Mouse (Mus musculus): ENCODE results near the gene Parg. TPM values are rescaled to one million over a fixed set of nuclear protein-coding genes. Genes with fewer than 3 reads are reported as not detected.
A peak's percentile ranks its signal among the peaks of the same experiment; 100 is the strongest.

Gene Parg
- total and polyA plus RNA-seq, 3 experiments: 36.3 to 66.1 (median 40.6) TPM

DNA sequence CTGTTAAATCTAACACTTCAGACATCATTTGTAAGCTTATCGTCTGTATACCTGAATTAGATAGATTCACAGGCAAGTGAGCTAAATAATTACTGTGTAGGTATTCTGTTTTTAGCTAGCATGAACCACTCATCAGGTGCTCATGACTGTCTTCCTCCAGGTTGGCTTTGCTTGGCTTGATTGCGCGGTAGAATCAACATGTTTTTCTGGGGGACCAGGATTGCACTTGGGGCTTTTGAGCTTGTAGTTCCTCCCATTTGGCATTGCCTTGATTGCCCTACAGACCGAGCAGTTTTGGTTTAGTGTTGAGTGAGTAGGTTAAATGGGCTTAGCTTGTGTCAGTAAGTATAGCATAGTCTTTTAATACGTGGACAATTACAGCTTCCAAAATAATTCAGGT is 39.5 kb upstream of the Parg start:
- Histone ChIP-seq H3K36me3 (replicated peaks in 1 of 2; ENCODE audit: control insufficient read depth in 1 of 2, insufficient read depth in 1 of 2, low read length in 1 of 2) (peaks cover 0 to 17% of the 10 kb centered on the region in 2 experiments), H3K4me1 (ENCODE audit: control insufficient read depth in 1 of 2, insufficient read depth in 2 of 2) (peaks cover 2 to 46% of the 10 kb centered on the region in 2 experiments; a peak in 2 of 4 replicates), H3K79me2 (replicated peaks; ENCODE audit: control insufficient read depth, extremely low read depth, insufficient read depth, poor library complexity, severe bottlenecking) (peaks cover 56% of the 10 kb centered on the region), H3K4me2 (ENCODE audit: insufficient read depth, low read depth, poor library complexity, severe bottlenecking) (no peak overlapping the region), H3K9me3 (replicated peaks; ENCODE audit: low read length) (peaks cover 7% of the 10 kb centered on the region), H3K27me3 (replicated peaks) (no peaks in the 10 kb centered on the region), H3K4me3 (replicated peaks in 1 of 3; ENCODE audit: low read depth in 2 of 3, low read length in 2 of 3, poor library complexity in 1 of 3) (no peak overlapping the region), H3K9ac (ENCODE audit: insufficient read depth, low read depth) (no peak overlapping the region), H3K27ac (ENCODE audit: insufficient read depth, low read depth) (no peak overlapping the region)
- no peak for TF ChIP-seq GABPA (IDR thresholded peaks at IDR 0.05; ENCODE audit: insufficient replicate concordance, low read depth, low read length)
- TF ChIP-seq RCOR1 (conservative IDR thresholded peaks at IDR 0.05; ENCODE audit: low read depth, low read length): no peak
- no peak for TF ChIP-seq UBTF (IDR thresholded peaks at IDR 0.05; ENCODE audit: low read depth, low read length)
- TF ChIP-seq MYC (IDR thresholded peaks at IDR 0.05; ENCODE audit: low read depth, low read length): no peak
- no peak for TF ChIP-seq MAX (IDR thresholded peaks at IDR 0.05; ENCODE audit: low read length)
- no peak for TF ChIP-seq BHLHE40 (IDR thresholded peaks at IDR 0.05; ENCODE audit: low read depth, low read length)
- TF ChIP-seq E2F4 (IDR thresholded peaks at IDR 0.05; ENCODE audit: insufficient replicate concordance, low read depth, low read length): no peak
- TF ChIP-seq MAZ (IDR thresholded peaks at IDR 0.05; ENCODE audit: low read depth, low read length): no peak
- TF ChIP-seq ZKSCAN1 (IDR thresholded peaks at IDR 0.05; ENCODE audit: borderline replicate concordance, low read depth, low read length): no peak
- no peak for TF ChIP-seq USF2 (conservative IDR thresholded peaks at IDR 0.05; ENCODE audit: low read depth, low read length)
- TF ChIP-seq ZNF384 (IDR thresholded peaks at IDR 0.05; ENCODE audit: low read depth, low read length): no peak
- TF ChIP-seq ELF1 (IDR thresholded peaks at IDR 0.05; ENCODE audit: low read depth, low read length): no peak
- TF ChIP-seq USF1 (IDR thresholded peaks at IDR 0.05; ENCODE audit: low read depth, low read length): no peak
- TF ChIP-seq CHD1 (IDR thresholded peaks at IDR 0.05; ENCODE audit: low read depth, low read length): no peak
- TF ChIP-seq ETS1 (conservative IDR thresholded peaks at IDR 0.05; ENCODE audit: low read depth, low read length): no peak
- no peak for TF ChIP-seq CHD2 (IDR thresholded peaks at IDR 0.05; ENCODE audit: low read length)
- no peak for TF ChIP-seq PAX5 (IDR thresholded peaks at IDR 0.05; ENCODE audit: low read length)
- TF ChIP-seq ZC3H11A (IDR thresholded peaks at IDR 0.05; ENCODE audit: low read depth, low read length): no peak
- no peak for TF ChIP-seq SMC3 (IDR thresholded peaks at IDR 0.05; ENCODE audit: low read depth, low read length)
- DNase-seq (ENCODE audit: extremely low read depth): no peak
- in situ Hi-C loops (cut with MboI; ENCODE audit: low pct_ligation_motif_present, low pct_unique_long_range_greater_than_20kb, low sequenced_read_pairs): no loop called here
- dilution Hi-C loops (cut with MboI; ENCODE audit: extremely low pct_ligation_motif_present, extremely low pct_unique_long_range_greater_than_20kb, low sequenced_read_pairs): no loop called here

DNA sequence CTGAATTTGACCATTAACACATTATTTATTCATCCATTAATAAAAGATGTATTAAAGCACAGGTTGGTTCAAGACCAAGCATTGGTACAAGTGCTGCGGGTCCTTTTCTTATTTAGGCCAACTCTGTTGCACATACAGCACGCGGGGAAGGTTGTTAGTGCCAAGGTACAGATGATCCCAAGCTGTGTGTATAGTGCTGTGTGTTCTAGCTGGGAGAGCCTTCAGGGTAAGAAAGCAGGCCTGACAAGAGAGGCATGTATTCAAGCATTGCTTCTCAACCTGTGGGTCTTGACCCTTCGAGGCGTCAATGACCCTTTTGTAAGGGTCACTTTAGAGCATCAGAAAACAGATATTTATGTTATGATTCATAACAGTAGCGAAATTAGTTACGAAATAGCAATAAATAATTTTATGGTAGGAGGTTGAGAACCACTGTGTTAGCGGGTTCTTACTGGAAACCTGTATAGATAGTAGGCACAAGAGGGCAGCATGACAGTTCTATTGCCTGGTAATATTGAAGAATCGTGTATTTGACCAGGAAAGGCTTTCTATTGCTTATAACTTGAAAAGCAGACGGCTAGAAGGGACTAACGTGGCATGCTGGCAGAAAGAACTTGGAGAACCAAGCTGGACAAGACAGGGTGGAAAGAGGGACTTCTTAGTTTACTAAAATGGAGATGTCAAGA is 38.4 kb upstream of the Parg start:
- Histone ChIP-seq H3K27me3 (replicated peaks) (no peaks in the 10 kb centered on the region), H3K4me1 (ENCODE audit: control insufficient read depth in 1 of 2, insufficient read depth in 2 of 2) (peaks cover 2 to 57% of the 10 kb centered on the region in 2 experiments; a peak in 2 of 4 replicates), H3K36me3 (replicated peaks in 1 of 2; ENCODE audit: control insufficient read depth in 1 of 2, insufficient read depth in 1 of 2, low read length in 1 of 2) (peaks cover 0 to 9% of the 10 kb centered on the region in 2 experiments), H3K4me2 (ENCODE audit: insufficient read depth, low read depth, poor library complexity, severe bottlenecking) (no peak overlapping the region), H3K9me3 (replicated peaks; ENCODE audit: low read length) (peaks cover 4% of the 10 kb centered on the region), H3K9ac (ENCODE audit: insufficient read depth, low read depth) (no peak overlapping the region), H3K79me2 (replicated peaks; ENCODE audit: control insufficient read depth, extremely low read depth, insufficient read depth, poor library complexity, severe bottlenecking) (peaks cover 66% of the 10 kb centered on the region), H3K27ac (ENCODE audit: insufficient read depth, low read depth) (no peak overlapping the region), H3K4me3 (replicated peaks in 1 of 3; ENCODE audit: low read depth in 2 of 3, low read length in 2 of 3, poor library complexity in 1 of 3) (no peak overlapping the region)
- in situ Hi-C loops (cut with MboI; ENCODE audit: low pct_ligation_motif_present, low pct_unique_long_range_greater_than_20kb, low sequenced_read_pairs) (no loop called here), dilution Hi-C loops (cut with MboI; ENCODE audit: extremely low pct_ligation_motif_present, extremely low pct_unique_long_range_greater_than_20kb, low sequenced_read_pairs) (no loop called here)
- TF ChIP-seq GABPA (IDR thresholded peaks at IDR 0.05; ENCODE audit: insufficient replicate concordance, low read depth, low read length) (no peak), RAD21 (IDR thresholded peaks at IDR 0.05; ENCODE audit: low read depth, low read length) (peak; percentile 4; the same call in 1 of the 2 replicates), CTCF (conservative IDR thresholded peaks at IDR 0.05 in 1 of 2, IDR thresholded peaks at IDR 0.05 in 1 of 2; ENCODE audit: low read depth in 2 of 2, low read length in 2 of 2) (0 out of 4 replicates have a peak, but pooled peaks of 1 of the 2 experiments have one; percentile 11)
- DNase-seq (ENCODE audit: extremely low read depth): no peak
